Mouse (Mus musculus): ENCODE data around the gene Tmem116. TPM values are rescaled to one million over a fixed set of nuclear protein-coding genes. Genes with fewer than 3 reads are reported as not detected.
A peak's percentile ranks its signal among the peaks of the same experiment; 100 is the strongest.

The Tmem116 gene
- total RNA-seq, 2 experiments from 2014 or later = 2.3 TPM; not detected in 1

- ATAC-seq (replicated peaks; ENCODE audit: low FRiP score, low TSS enrichment, poor library complexity, severe bottlenecking) = no peak
Measured at GRCm38 (mm10) chr5:121526961-121527360, 75.3 kb downstream of the Tmem116 start.

- peak; percentile 43; the same call in 1 of the 2 replicates for ATAC-seq (replicated peaks; ENCODE audit: low FRiP score, low TSS enrichment, poor library complexity, severe bottlenecking)
Measured at GRCm38 (mm10) chr5:121534521-121534920, 82.8 kb downstream of the Tmem116 start.

- peak; percentile 79 for ATAC-seq (replicated peaks; ENCODE audit: low FRiP score, low TSS enrichment, poor library complexity, severe bottlenecking)
Measured at GRCm38 (mm10) chr5:121535116-121535515, 83.4 kb downstream of the Tmem116 start.

- no peak for ATAC-seq (replicated peaks; ENCODE audit: low FRiP score, low TSS enrichment, poor library complexity, severe bottlenecking)
Measured at GRCm38 (mm10) chr5:121536921-121537555, 85.3 kb downstream of the Tmem116 start.

GRCm38 (mm10) chr5:121537588-121537987 lies 85.9 kb downstream of the Tmem116 start:
- no peak for ATAC-seq (replicated peaks; ENCODE audit: low FRiP score, low TSS enrichment, poor library complexity, severe bottlenecking)

GRCm38 (mm10) chr5:121540066-121540465 lies 88.4 kb downstream of the Tmem116 start:
- ATAC-seq (replicated peaks; ENCODE audit: low FRiP score, low TSS enrichment, poor library complexity, severe bottlenecking) = no peak

- ATAC-seq (replicated peaks; ENCODE audit: low FRiP score, low TSS enrichment, poor library complexity, severe bottlenecking) = no peak
Measured at GRCm38 (mm10) chr5:121541235-121541634, 89.5 kb downstream of the Tmem116 start.

- ATAC-seq (replicated peaks; ENCODE audit: low FRiP score, low TSS enrichment, poor library complexity, severe bottlenecking) = no peak
Measured at GRCm38 (mm10) chr5:121543370-121543769, 91.7 kb downstream of the Tmem116 start.

GRCm38 (mm10) chr5:121544910-121545792 lies 93.5 kb downstream of the Tmem116 start, which contains the start of the genes Adam1a and Gm42878:
Adam1a (minus strand) TSS chr5:121545482.
Gm42878 (minus strand) TSS chr5:121545482.
- peak; percentile 21; the same call in 1 of the 2 replicates for ATAC-seq (replicated peaks; ENCODE audit: low FRiP score, low TSS enrichment, poor library complexity, severe bottlenecking)

GRCm38 (mm10) chr5:121545793-121546529 lies 94.3 kb downstream of the Tmem116 start, which contains the start of gene Mapkapk5:
Mapkapk5 (minus strand) TSS chr5:121545905.
- peak; percentile 76 for ATAC-seq (replicated peaks; ENCODE audit: low FRiP score, low TSS enrichment, poor library complexity, severe bottlenecking)

GRCm38 (mm10) chr5:121546530-121546895 lies 94.8 kb downstream of the Tmem116 start:
- ATAC-seq (replicated peaks; ENCODE audit: low FRiP score, low TSS enrichment, poor library complexity, severe bottlenecking) = peak; percentile 73

- peak; percentile 48; the same call in 1 of the 2 replicates for ATAC-seq (replicated peaks; ENCODE audit: low FRiP score, low TSS enrichment, poor library complexity, severe bottlenecking)
Measured at GRCm38 (mm10) chr5:121547084-121547483, 95.4 kb downstream of the Tmem116 start.

GRCm38 (mm10) chr5:121549196-121549595 lies 97.5 kb downstream of the Tmem116 start:
- ATAC-seq (replicated peaks; ENCODE audit: low FRiP score, low TSS enrichment, poor library complexity, severe bottlenecking) = no peak

GRCm38 (mm10) chr5:121562436-121562835 lies 110.7 kb downstream of the Tmem116 start:
- no peak for ATAC-seq (replicated peaks; ENCODE audit: low FRiP score, low TSS enrichment, poor library complexity, severe bottlenecking)

- peak; percentile 89 for ATAC-seq (replicated peaks; ENCODE audit: low FRiP score, low TSS enrichment, poor library complexity, severe bottlenecking)
Measured at GRCm38 (mm10) chr5:121564468-121564895, 112.8 kb downstream of the Tmem116 start.

GRCm38 (mm10) chr5:121566035-121566681 lies 114.5 kb downstream of the Tmem116 start:
- no peak for ATAC-seq (replicated peaks; ENCODE audit: low FRiP score, low TSS enrichment, poor library complexity, severe bottlenecking)

- ATAC-seq (replicated peaks; ENCODE audit: low FRiP score, low TSS enrichment, poor library complexity, severe bottlenecking) = no peak
Measured at GRCm38 (mm10) chr5:121569881-121570420, 118.3 kb downstream of the Tmem116 start.

GRCm38 (mm10) chr5:121570787-121571186 lies 119.1 kb downstream of the Tmem116 start:
- ATAC-seq (replicated peaks; ENCODE audit: low FRiP score, low TSS enrichment, poor library complexity, severe bottlenecking) = no peak
